Mouse (Mus musculus): ENCODE measurements around the gene Ust. TPM values are rescaled to one million over a fixed set of nuclear protein-coding genes. Genes with fewer than 3 reads are reported as not detected.

Gene Ust
- polyA plus RNA-seq, 1 experiment from 2014 or later = 10.5 TPM

GRCm38 (mm10) chr10:8364182-8364581 is 154.4 kb downstream of the Ust start:
- 28% methylated on average over 3 of the region's 3 CpGs for WGBS
- H3K4me2 ChIP-seq (ENCODE audit: low read depth, low read length) = no peak overlapping the region
- H3K36me3 ChIP-seq (ENCODE audit: control insufficient read depth, insufficient read depth, low read length) = no peaks in the 10 kb centered on the region
- no peaks in the 10 kb centered on the region for H3K27me3 ChIP-seq (ENCODE audit: control insufficient read depth, insufficient read depth, low read length)
- ATAC-seq (ENCODE audit: low read depth) = no peak
- no peaks in the 10 kb centered on the region for H3K9me3 ChIP-seq (ENCODE audit: control insufficient read depth, low read length)
- no peaks in the 10 kb centered on the region for H3K4me1 ChIP-seq (ENCODE audit: control insufficient read depth, insufficient read depth, low read length)
- no peak overlapping the region for H3K9ac ChIP-seq (replicated peaks; ENCODE audit: low read depth, low read length)
- H3K4me3 ChIP-seq (ENCODE audit: low read depth, low read length) = no peak overlapping the region
- no peak overlapping the region for H3K27ac ChIP-seq (ENCODE audit: low read depth, low read length)

GRCm38 (mm10) chr10:8363281-8363680 is 155.3 kb downstream of the Ust start:
- H3K4me2 ChIP-seq (ENCODE audit: low read depth, low read length) = 0 out of 2 replicates have a peak overlapping the region, but pooled peaks have one; percentile 3
- no peaks in the 10 kb centered on the region for H3K9me3 ChIP-seq (ENCODE audit: control insufficient read depth, low read length)
- no peaks in the 10 kb centered on the region for H3K27me3 ChIP-seq (ENCODE audit: control insufficient read depth, insufficient read depth, low read length)
- H3K4me1 ChIP-seq (ENCODE audit: control insufficient read depth, insufficient read depth, low read length) = no peaks in the 10 kb centered on the region
- no peak for ATAC-seq (ENCODE audit: low read depth)
- H3K9ac ChIP-seq (replicated peaks; ENCODE audit: low read depth, low read length) = no peak overlapping the region
- no peak overlapping the region for H3K4me3 ChIP-seq (ENCODE audit: low read depth, low read length)
- H3K27ac ChIP-seq (ENCODE audit: low read depth, low read length) = no peak overlapping the region
- no peaks in the 10 kb centered on the region for H3K36me3 ChIP-seq (ENCODE audit: control insufficient read depth, insufficient read depth, low read length)
- WGBS = 11% methylated on average over 8 of the region's 8 CpGs

GRCm38 (mm10) chr10:8358286-8359045 is 160.2 kb downstream of the Ust start:
- 88% methylated on average over 15 of the region's 15 CpGs for whole genome bisulfite sequencing
- no peak overlapping the region for H3K4me2 ChIP-seq (ENCODE audit: low read depth, low read length)
- no peaks in the 10 kb centered on the region for H3K4me1 ChIP-seq (ENCODE audit: control insufficient read depth, insufficient read depth, low read length)
- H3K9ac ChIP-seq (replicated peaks; ENCODE audit: low read depth, low read length) = no peak overlapping the region
- no peaks in the 10 kb centered on the region for H3K9me3 ChIP-seq (ENCODE audit: control insufficient read depth, low read length)
- H3K4me3 ChIP-seq (ENCODE audit: low read depth, low read length) = no peak overlapping the region
- no peaks in the 10 kb centered on the region for H3K27me3 ChIP-seq (ENCODE audit: control insufficient read depth, insufficient read depth, low read length)
- ATAC-seq (ENCODE audit: low read depth) = no peak
- H3K27ac ChIP-seq (ENCODE audit: low read depth, low read length) = no peak overlapping the region
- no peaks in the 10 kb centered on the region for H3K36me3 ChIP-seq (ENCODE audit: control insufficient read depth, insufficient read depth, low read length)

- H3K9ac ChIP-seq (replicated peaks; ENCODE audit: low read depth, low read length) = no peak overlapping the region
- no peak for ATAC-seq (ENCODE audit: low read depth)
- no peaks in the 10 kb centered on the region; the same call in 1 of the 2 replicates for H3K9me3 ChIP-seq (ENCODE audit: control insufficient read depth, low read length)
- H3K4me3 ChIP-seq (ENCODE audit: low read depth, low read length) = no peak overlapping the region
- no peak overlapping the region for H3K4me2 ChIP-seq (ENCODE audit: low read depth, low read length)
- H3K27ac ChIP-seq (ENCODE audit: low read depth, low read length) = no peak overlapping the region
- WGBS = 90% methylated on average over 4 of the region's 4 CpGs
- H3K36me3 ChIP-seq (ENCODE audit: control insufficient read depth, insufficient read depth, low read length) = no peaks in the 10 kb centered on the region
- H3K4me1 ChIP-seq (ENCODE audit: control insufficient read depth, insufficient read depth, low read length) = no peaks in the 10 kb centered on the region
- no peaks in the 10 kb centered on the region for H3K27me3 ChIP-seq (ENCODE audit: control insufficient read depth, insufficient read depth, low read length)
Observed at GRCm38 (mm10) chr10:8353534-8353933, 165.1 kb downstream of the Ust start.

GRCm38 (mm10) chr10:8350626-8351025 is 168.0 kb downstream of the Ust start:
- Histone ChIP-seq H3K4me1 (ENCODE audit: control insufficient read depth, insufficient read depth, low read length) (no peaks in the 10 kb centered on the region), H3K9me3 (ENCODE audit: control insufficient read depth, low read length) (no peaks in the 10 kb centered on the region; the same call in 1 of the 2 replicates), H3K27me3 (ENCODE audit: control insufficient read depth, insufficient read depth, low read length) (no peaks in the 10 kb centered on the region), H3K4me2 (ENCODE audit: low read depth, low read length) (no peak overlapping the region), H3K4me3 (ENCODE audit: low read depth, low read length) (no peak overlapping the region), H3K9ac (replicated peaks; ENCODE audit: low read depth, low read length) (no peak overlapping the region), H3K27ac (ENCODE audit: low read depth, low read length) (no peak overlapping the region), H3K36me3 (ENCODE audit: control insufficient read depth, insufficient read depth, low read length) (no peaks in the 10 kb centered on the region)
- no peak for ATAC-seq (ENCODE audit: low read depth)
- WGBS = 87% methylated on average over 7 of the region's 7 CpGs

GRCm38 (mm10) chr10:8347497-8347896 is 171.1 kb downstream of the Ust start:
- Histone ChIP-seq H3K36me3 (ENCODE audit: control insufficient read depth, insufficient read depth, low read length) (no peaks in the 10 kb centered on the region), H3K27ac (ENCODE audit: low read depth, low read length) (no peak overlapping the region), H3K4me3 (ENCODE audit: low read depth, low read length) (no peak overlapping the region), H3K4me1 (ENCODE audit: control insufficient read depth, insufficient read depth, low read length) (no peaks in the 10 kb centered on the region), H3K4me2 (ENCODE audit: low read depth, low read length) (no peak overlapping the region), H3K27me3 (ENCODE audit: control insufficient read depth, insufficient read depth, low read length) (no peaks in the 10 kb centered on the region), H3K9me3 (ENCODE audit: control insufficient read depth, low read length) (no peaks in the 10 kb centered on the region; the same call in 1 of the 2 replicates), H3K9ac (replicated peaks; ENCODE audit: low read depth, low read length) (no peak overlapping the region)
- 36% methylated on average over 5 of the region's 5 CpGs for WGBS
- ATAC-seq (ENCODE audit: low read depth) = no peak

- ATAC-seq (ENCODE audit: low read depth) = no peak
- H3K4me2 ChIP-seq (ENCODE audit: low read depth, low read length) = no peak overlapping the region
- no peak overlapping the region for H3K9ac ChIP-seq (replicated peaks; ENCODE audit: low read depth, low read length)
- H3K9me3 ChIP-seq (ENCODE audit: control insufficient read depth, low read length) = no peaks in the 10 kb centered on the region
- no peak overlapping the region for H3K4me3 ChIP-seq (ENCODE audit: low read depth, low read length)
- WGBS = 54% methylated on average over 2 of the region's 2 CpGs
- H3K4me1 ChIP-seq (ENCODE audit: control insufficient read depth, insufficient read depth, low read length) = no peaks in the 10 kb centered on the region
- H3K27me3 ChIP-seq (ENCODE audit: control insufficient read depth, insufficient read depth, low read length) = no peaks in the 10 kb centered on the region
- H3K36me3 ChIP-seq (ENCODE audit: control insufficient read depth, insufficient read depth, low read length) = no peaks in the 10 kb centered on the region
- no peak overlapping the region for H3K27ac ChIP-seq (ENCODE audit: low read depth, low read length)
Observed at GRCm38 (mm10) chr10:8342556-8342955, 176.1 kb downstream of the Ust start.

- Histone ChIP-seq H3K36me3 (ENCODE audit: control insufficient read depth, insufficient read depth, low read length) (no peaks in the 10 kb centered on the region), H3K27me3 (ENCODE audit: control insufficient read depth, insufficient read depth, low read length) (no peaks in the 10 kb centered on the region), H3K9me3 (ENCODE audit: control insufficient read depth, low read length) (no peaks in the 10 kb centered on the region), H3K4me1 (ENCODE audit: control insufficient read depth, insufficient read depth, low read length) (no peaks in the 10 kb centered on the region), H3K9ac (replicated peaks; ENCODE audit: low read depth, low read length) (no peak overlapping the region), H3K27ac (ENCODE audit: low read depth, low read length) (no peak overlapping the region), H3K4me2 (ENCODE audit: low read depth, low read length) (no peak overlapping the region), H3K4me3 (ENCODE audit: low read depth, low read length) (no peak overlapping the region)
- ATAC-seq (ENCODE audit: low read depth) = peak; percentile 44; the same call in 1 of the 2 replicates
- WGBS = 65% methylated on average over 12 of the region's 12 CpGs
Observed at GRCm38 (mm10) chr10:8339645-8340428, 178.8 kb downstream of the Ust start.

GRCm38 (mm10) chr10:8336601-8337000 is 182.0 kb downstream of the Ust start:
- H3K4me1 ChIP-seq (ENCODE audit: control insufficient read depth, insufficient read depth, low read length) = no peaks in the 10 kb centered on the region
- 96% methylated on average over 1 of the region's 1 CpGs for WGBS

More at GRCm38 (mm10) chr10:8336601-8337000, 182.0 kb downstream of the Ust start:
- Histone ChIP-seq H3K9ac (replicated peaks; ENCODE audit: low read depth, low read length) (no peak overlapping the region), H3K27ac (ENCODE audit: low read depth, low read length) (no peak overlapping the region), H3K27me3 (ENCODE audit: control insufficient read depth, insufficient read depth, low read length) (no peaks in the 10 kb centered on the region), H3K4me3 (ENCODE audit: low read depth, low read length) (no peak overlapping the region), H3K4me2 (ENCODE audit: low read depth, low read length) (no peak overlapping the region), H3K9me3 (ENCODE audit: control insufficient read depth, low read length) (no peaks in the 10 kb centered on the region), H3K36me3 (ENCODE audit: control insufficient read depth, insufficient read depth, low read length) (no peaks in the 10 kb centered on the region)
- no peak for ATAC-seq (ENCODE audit: low read depth)

Data from neural tube, embryonic 14.5 days (tissue).